Mouse (Mus musculus): ENCODE measurements around the gene Srsf9.
A peak's percentile ranks its signal among the peaks of the same experiment; 100 is the strongest.

- TF ChIP-seq CTCF (IDR thresholded peaks at IDR 0.05; ENCODE audit: low read depth, low read length) (no peak), POLR2A (IDR thresholded peaks at IDR 0.05; ENCODE audit: extremely low read depth, insufficient read depth, low read length) (peak; percentile 87)
Observed at GRCm38 (mm10) chr5:115300792-115301614, 26.0 kb upstream of the Srsf9 start, which contains the start of gene Dynll1.
